Mouse (Mus musculus) CD4-positive, CD25-positive, alpha-beta regulatory T cell, adult 9 weeks (primary cell): ENCODE measurements around the gene Olfr769. TPM values are rescaled to one million over a fixed set of nuclear protein-coding genes. Genes with fewer than 3 reads are reported as not detected.

Source experiments
- polyA plus RNA-seq: library from polyadenylated mRNA; unstranded; fragments of 100-300 nt; shearing (Covaris generic); gene quantifications from one replicate; pipeline ENCODE4 v1.2.1, GENCODE M21; 2017

Gene Olfr769
- not detected for polyA plus RNA-seq

DNA sequence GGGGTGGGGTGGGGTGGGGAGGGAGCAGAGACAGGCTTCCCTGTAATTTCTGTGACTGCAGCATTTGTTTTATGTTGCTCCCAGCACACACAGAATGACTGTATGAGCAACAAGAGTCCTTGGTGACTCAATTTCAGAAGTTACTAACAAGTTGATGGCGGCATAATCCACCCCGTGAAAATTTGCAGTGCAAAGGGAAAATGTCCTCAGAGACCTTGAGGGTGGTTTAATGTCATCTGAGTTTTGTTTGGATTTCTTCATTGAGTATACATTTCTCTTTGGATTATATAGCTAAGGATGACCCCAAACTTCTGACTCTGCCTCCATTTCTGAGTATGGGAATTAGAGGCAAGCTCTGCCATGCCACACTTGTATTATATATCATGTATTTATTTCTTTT is at the start of gene Olfr769:
Gene Olfr769, minus strand, starts transcription at position 101 of the 400 bp plus-strand sequence.

DNA sequence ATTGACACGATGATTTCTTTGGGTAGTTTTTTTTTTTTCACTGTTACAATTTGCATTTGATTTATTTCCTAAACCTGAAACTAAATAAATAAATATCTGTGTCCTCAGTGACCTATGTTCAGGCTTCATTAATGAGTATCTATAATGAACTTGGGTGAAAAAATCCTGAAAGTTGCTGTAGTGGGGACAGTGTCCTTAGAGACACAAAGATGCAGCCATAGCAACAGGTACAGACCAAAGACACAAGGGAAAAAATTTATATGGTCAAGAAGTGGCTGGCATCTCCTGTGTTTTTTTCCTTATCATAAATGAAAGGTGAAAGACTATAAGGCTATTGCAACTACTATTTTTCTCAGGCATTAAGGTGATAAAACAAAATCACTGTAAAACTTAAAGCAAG is 47.0 kb upstream of the Olfr769 start, which contains the start of gene Olfr771:
Gene Olfr771, minus strand, starts transcription at position 101 of the 400 bp plus-strand sequence.

DNA sequence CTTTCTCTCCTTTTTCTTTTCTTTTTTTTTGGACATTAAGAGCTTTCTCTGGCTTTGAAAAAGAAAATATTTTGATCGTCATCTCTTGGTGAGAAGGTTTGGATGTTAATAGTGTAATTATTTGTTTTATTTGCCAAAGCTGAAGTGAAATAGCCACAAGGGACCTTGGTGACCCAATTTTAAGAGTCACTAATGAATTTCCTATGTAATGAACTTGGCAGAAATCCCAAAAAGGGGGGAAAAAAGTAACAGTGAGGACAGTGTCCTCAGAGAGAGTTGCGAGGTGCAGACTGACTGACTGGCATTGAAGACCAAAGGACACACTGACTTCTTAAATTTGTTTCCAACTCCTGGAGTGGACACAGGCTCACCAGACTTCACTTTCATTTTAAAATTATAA is 21.2 kb upstream of the Olfr769 start, which contains the start of gene Olfr770:
Gene Olfr770, minus strand, starts transcription at position 101 of the 400 bp plus-strand sequence.

DNA sequence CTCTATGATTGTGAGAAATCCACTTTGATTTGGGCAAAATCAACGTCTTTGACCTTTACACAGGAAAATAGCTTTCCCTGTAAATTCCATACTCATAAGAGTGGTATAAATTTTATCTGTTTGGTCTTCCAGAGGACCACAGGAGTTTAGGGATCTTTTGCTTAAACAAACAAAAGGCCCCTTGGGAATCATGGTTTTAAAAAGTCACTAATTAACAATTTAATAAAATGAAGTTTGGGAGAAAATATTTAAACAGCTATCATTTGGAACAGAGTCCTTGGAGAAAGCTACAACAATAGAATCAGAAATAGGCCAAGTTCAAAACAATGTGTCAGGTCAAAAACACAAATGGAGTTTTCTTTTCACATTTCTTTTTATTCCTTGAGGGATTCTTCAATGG is 18.4 kb downstream of the Olfr769 start, which contains the start of gene Olfr768:
Gene Olfr768, minus strand, starts transcription at position 101 of the 400 bp plus-strand sequence.

GRCm38 (mm10) chr10:129082810-129083209 is 34.9 kb downstream of the Olfr769 start, which contains the start of gene Olfr767:
Olfr767 (minus strand) TSS chr10:129082910.

DNA sequence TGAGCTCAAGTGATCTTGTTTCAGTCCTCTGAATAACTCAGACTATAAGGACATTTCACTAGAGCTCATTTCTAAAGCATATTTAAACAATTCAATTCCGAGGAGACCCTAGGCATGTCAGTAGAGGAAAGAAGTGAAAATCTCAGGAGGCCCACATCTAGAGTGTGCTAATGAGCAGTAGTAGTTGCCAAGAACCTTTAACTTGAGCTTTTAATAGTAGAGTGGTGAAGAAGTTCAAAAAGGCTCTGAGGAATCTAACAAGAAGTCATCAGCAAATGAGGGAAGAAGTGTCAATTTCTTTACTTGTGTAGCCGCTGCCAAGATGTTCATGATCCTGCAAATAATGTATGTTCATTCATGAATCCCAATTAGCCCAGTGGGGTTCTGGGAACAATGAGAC is 48.8 kb downstream of the Olfr769 start, which contains the start of gene Olfr766-ps1:
Gene Olfr766-ps1, minus strand, starts transcription at position 101 of the 400 bp plus-strand sequence.

Other genes with a start within 250 kb of the Olfr769 start
- 1.4 TPM for gene Gdf11, start 226.1 kb downstream of the Olfr769 start, polyA plus RNA-seq
- 0.51 TPM for gene Cd63, start 216.9 kb downstream of the Olfr769 start, polyA plus RNA-seq
- 17.8 TPM for gene Rdh5, start 195.0 kb downstream of the Olfr769 start, polyA plus RNA-seq
- 198 TPM for gene Bloc1s1, start 193.8 kb downstream of the Olfr769 start, polyA plus RNA-seq
- 8.2 TPM for gene Itga7, start 184.0 kb downstream of the Olfr769 start, polyA plus RNA-seq
- not detected for gene Mettl7b, start 156.9 kb downstream of the Olfr769 start, polyA plus RNA-seq
- gene Olfr9, start 128.4 kb downstream of the Olfr769 start, polyA plus RNA-seq: not detected
- gene Olfr763, start 107.1 kb downstream of the Olfr769 start, polyA plus RNA-seq: not detected
- gene Olfr764-ps1, start 78.0 kb downstream of the Olfr769 start, polyA plus RNA-seq: not detected
- gene Olfr765, start 67.9 kb downstream of the Olfr769 start, polyA plus RNA-seq: not detected
- gene Olfr766-ps1, start 48.9 kb downstream of the Olfr769 start, polyA plus RNA-seq: not detected
- not detected for gene Olfr767, start 35.0 kb downstream of the Olfr769 start, polyA plus RNA-seq
- gene Olfr768, start 18.5 kb downstream of the Olfr769 start, polyA plus RNA-seq: not detected
- not detected for gene Olfr770, start 21.1 kb upstream of the Olfr769 start, polyA plus RNA-seq
- not detected for gene Olfr771, start 46.9 kb upstream of the Olfr769 start, polyA plus RNA-seq
- not detected for gene Olfr772, start 60.1 kb upstream of the Olfr769 start, polyA plus RNA-seq
- not detected for gene Olfr773, start 69.6 kb upstream of the Olfr769 start, polyA plus RNA-seq
- gene Olfr774, start 118.3 kb upstream of the Olfr769 start, polyA plus RNA-seq: not detected
- not detected for gene Olfr775, start 130.6 kb upstream of the Olfr769 start, polyA plus RNA-seq
- not detected for gene Olfr776, start 141.3 kb upstream of the Olfr769 start, polyA plus RNA-seq
- gene Olfr777, start 153.6 kb upstream of the Olfr769 start, polyA plus RNA-seq: not detected
- not detected for gene Olfr780, start 200.3 kb upstream of the Olfr769 start, polyA plus RNA-seq
- not detected for gene Olfr781, start 211.0 kb upstream of the Olfr769 start, polyA plus RNA-seq
- gene Olfr782, start 231.0 kb upstream of the Olfr769 start, polyA plus RNA-seq: not detected